Mouse (Mus musculus): ENCODE measurements around the gene Pdpk1.

Gene Pdpk1

DNA sequence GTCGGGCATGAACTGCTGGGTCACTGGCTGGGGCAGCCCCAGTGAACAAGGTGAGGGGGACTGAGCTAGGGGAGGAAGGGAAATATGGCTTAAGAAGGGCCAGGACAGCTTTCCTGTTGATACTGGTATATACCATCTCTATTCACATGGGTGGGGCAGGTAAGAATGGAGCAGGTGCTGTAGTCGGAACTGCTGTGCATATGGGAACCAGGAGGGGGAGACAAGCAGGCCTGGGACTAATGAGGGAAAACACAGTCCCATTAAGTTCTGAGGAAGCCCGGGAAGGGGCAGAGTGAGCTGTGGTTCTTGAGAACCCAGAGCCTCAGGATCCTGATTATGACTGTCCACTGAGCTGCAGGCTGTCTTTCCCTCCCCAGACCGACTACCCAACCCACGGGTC, 106.2 kb downstream of the Pdpk1 start:
- in situ Hi-C loops (cut with MboI, MseI): no loop called here

DNA sequence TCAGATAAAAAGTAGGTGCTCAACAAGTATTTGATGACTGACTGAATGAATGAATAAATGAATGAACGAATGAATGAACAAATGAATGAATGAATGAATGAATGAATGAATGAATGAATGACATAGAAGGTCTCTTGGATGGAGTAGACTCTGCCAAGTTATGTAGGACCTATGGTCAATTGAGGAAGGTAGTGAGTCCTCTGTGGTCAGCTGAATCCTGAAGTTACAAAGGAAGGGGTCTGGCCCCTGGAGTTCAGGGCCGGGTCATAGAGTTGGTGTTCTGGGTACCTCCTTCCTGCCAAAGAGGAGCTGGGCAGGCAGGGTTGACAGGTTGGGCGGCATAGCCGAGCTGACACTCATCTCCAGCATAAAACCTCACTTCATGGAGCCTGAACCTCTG, 112.9 kb downstream of the Pdpk1 start, which contains the start of gene Prss27:
Gene Prss27, plus strand, starts transcription at position 301 of the 400 bp plus-strand sequence.
- in situ Hi-C loops (cut with MboI, MseI): no loop called here

GRCm38 (mm10) chr17:24037360-24037759, 113.4 kb downstream of the Pdpk1 start:
- in situ Hi-C loops (cut with MboI, MseI): no loop called here

GRCm38 (mm10) chr17:24036954-24037353, 113.8 kb downstream of the Pdpk1 start:
- in situ Hi-C loops (cut with MboI, MseI): no loop called here

GRCm38 (mm10) chr17:24035087-24035486, 115.6 kb downstream of the Pdpk1 start:
- in situ Hi-C loops (cut with MboI, MseI): no loop called here

- in situ Hi-C loops (cut with MboI, MseI): no loop called here
Observed at GRCm38 (mm10) chr17:24030551-24030950, 120.2 kb downstream of the Pdpk1 start.

- in situ Hi-C loops (cut with MboI, MseI): no loop called here
Observed at GRCm38 (mm10) chr17:24029477-24029876, 121.2 kb downstream of the Pdpk1 start.
